ENCODE assay signal across 23 mouse cellular contexts in the genomic region with DNA sequence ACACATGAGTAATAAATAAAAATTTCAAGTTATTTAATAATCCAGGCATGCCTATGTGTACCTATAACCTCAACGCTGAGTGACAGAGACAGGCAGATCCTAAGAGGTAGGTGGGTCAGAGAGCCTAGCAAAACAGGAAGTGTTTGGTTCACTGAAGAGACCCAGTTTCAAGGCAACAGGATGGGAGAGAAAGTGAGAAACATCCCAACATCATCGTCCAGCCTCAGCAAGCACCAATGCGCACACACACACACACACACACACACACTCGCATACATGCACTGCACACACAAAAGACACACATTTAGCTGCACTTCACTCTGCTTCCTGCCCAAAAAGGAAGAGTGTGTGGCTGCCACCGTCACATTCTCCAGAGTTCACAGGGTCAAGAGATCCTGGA. TPM values are rescaled to one million over a fixed set of nuclear protein-coding genes. Genes with fewer than 3 reads are reported as not detected.
DNase-seq lines count a peak whose midpoint lies in the region; ATAC-seq and TF ChIP-seq lines count a peak whose summit lies in the region.
"Had no signal": no experiment of that assay in that cellular context is flagged by ENCODE, and none has a peak within 500 bp of the region (broad histone marks: within the 10 kb centered on the region; RNA-seq: fewer than 3 reads in every experiment).

No protein-coding gene starts in this region.

- peak overlapping the region; percentile 14; the same call in 1 of the 2 replicates for H3K27ac ChIP-seq in thymus, adult 2 months (ENCODE audit: control insufficient read depth, insufficient read depth, low read length)
- H3K27ac ChIP-seq in liver, embryonic 12.5 days = no peak overlapping the region
- H3K27ac ChIP-seq: forebrain, embryonic 12.5 days; heart, embryonic 10.5 days; intestine, embryonic 15.5 days; limb, embryonic 12.5 days; liver, embryonic 13.5 days had no signal

- TF ChIP-seq POLR2A in thymus, adult 2 months (IDR thresholded peaks at IDR 0.05; ENCODE audit: control insufficient read depth, extremely low read depth, insufficient read depth, low read length, poor library complexity) = no peak

- no peaks in the 10 kb centered on the region for H3K27me3 ChIP-seq in thymus, adult 2 months (ENCODE audit: control insufficient read depth, insufficient read depth, low read length)
- no peaks in the 10 kb centered on the region for H3K27me3 ChIP-seq in liver, embryonic 12.5 days (replicated peaks)
- H3K27me3 ChIP-seq: forebrain, embryonic 12.5 days; intestine, embryonic 15.5 days; limb, embryonic 12.5 days; liver, embryonic 13.5 days had no signal

- DNase-seq in thymus, adult 2 months = peak; percentile 13
- no peak for DNase-seq in thymus, adult 18-20 months
- DNase-seq in cerebellum, postnatal 4 days (ENCODE audit: low spot score in 2 of 2) = no peak
- no peak for DNase-seq in left cerebral cortex, postnatal 36 days (ENCODE audit: low spot score in 2 of 2)
- DNase-seq: adrenal gland, postnatal 10 days; cerebellum, postnatal 25 days; gastrocnemius, postnatal 14 days; heart, postnatal 10 days; kidney, adult 9 months; kidney, postnatal 4 days; layer of hippocampus, adult 9-11 months; liver, embryonic 13.5 days; lung, embryonic 14.5 days; lung, postnatal 36 days; right cerebral cortex, postnatal 4 days had no signal

- WGBS in thymus, adult 2 months = 18% methylated on average over 5 of the region's 5 CpGs
- WGBS in liver, embryonic 12.5 days (ENCODE audit: insufficient replicate concordance) = 41% methylated on average over 5 of the region's 5 CpGs

- peaks cover 19% of the 10 kb centered on the region for H3K4me1 ChIP-seq in thymus, adult 2 months (replicated peaks; ENCODE audit: control insufficient read depth, insufficient read depth, low read length)
- H3K4me1 ChIP-seq in liver, embryonic 12.5 days = peaks cover 22% of the 10 kb centered on the region
- H3K4me1 ChIP-seq: forebrain, embryonic 12.5 days; intestine, embryonic 15.5 days had no signal

- no peak overlapping the region for H3K4me2 ChIP-seq in liver, embryonic 12.5 days
- H3K4me2 ChIP-seq: forebrain, embryonic 12.5 days; intestine, embryonic 15.5 days; limb, embryonic 12.5 days; liver, embryonic 13.5 days; lung, embryonic 14.5 days; midbrain, embryonic 11.5 days had no signal

- H3K9ac ChIP-seq in liver, embryonic 12.5 days = no peak overlapping the region
- H3K9ac ChIP-seq: forebrain, embryonic 12.5 days; intestine, embryonic 15.5 days; limb, embryonic 12.5 days; liver, embryonic 13.5 days; lung, embryonic 14.5 days had no signal

- TF ChIP-seq CTCF in thymus, adult 2 months (IDR thresholded peaks at IDR 0.05; ENCODE audit: borderline replicate concordance, control insufficient read depth, extremely low read depth, insufficient read depth, low read length, poor library complexity) = no peak

- intact Hi-C loops in left cerebral cortex, postnatal 36 days (cut with DNase I) = no loop called here

- peak; percentile 45 for ATAC-seq in granulocyte monocyte progenitor cell, adult 5-6 weeks (replicated peaks; ENCODE audit: poor library complexity, severe bottlenecking)
- ATAC-seq in neutrophil, adult 5-6 weeks (ENCODE audit: extremely low read depth, insufficient number of reproducible peaks, low FRiP score, poor library complexity, severe bottlenecking) = peak; percentile 41; the same call in 1 of the 2 replicates
- ATAC-seq in liver, embryonic 12.5 days = no peak
- ATAC-seq: intestine, embryonic 15.5 days had no signal

- H3K9me3 ChIP-seq in liver, embryonic 12.5 days (replicated peaks) = no peaks in the 10 kb centered on the region
- H3K9me3 ChIP-seq: forebrain, embryonic 12.5 days; heart, embryonic 10.5 days; intestine, embryonic 15.5 days; limb, embryonic 12.5 days; liver, embryonic 13.5 days had no signal

- no peaks in the 10 kb centered on the region for H3K36me3 ChIP-seq in thymus, adult 2 months (ENCODE audit: control insufficient read depth, insufficient read depth, low read length)
- no peaks in the 10 kb centered on the region for H3K36me3 ChIP-seq in liver, embryonic 12.5 days
- H3K36me3 ChIP-seq: forebrain, embryonic 12.5 days; intestine, embryonic 15.5 days; liver, embryonic 13.5 days had no signal

- peak overlapping the region; percentile 1; the same call in 1 of the 2 replicates for H3K4me3 ChIP-seq in thymus, adult 2 months (ENCODE audit: control insufficient read depth, insufficient read depth, low read length)
- no peak overlapping the region for H3K4me3 ChIP-seq in liver, embryonic 12.5 days
- H3K4me3 ChIP-seq: forebrain, embryonic 12.5 days; heart, embryonic 10.5 days; intestine, embryonic 15.5 days; limb, embryonic 12.5 days; liver, embryonic 13.5 days had no signal

RNA-seq across cellular contexts. Expression of a gene that starts 27.7 kb away (rescaled TPM):
- polyA plus RNA-seq in thymus, adult 2 months (2012; rRNA removed) = 25.7 and 30.3 TPM in 2 replicates
- 23.3 and 28.4 TPM in 2 replicates for total RNA-seq in granulocyte monocyte progenitor cell, adult 5-6 weeks (2014; fragmentation: Nextera tagmentation)
- total RNA-seq in granulocyte monocyte progenitor cell, adult 5-6 weeks (2017) = 26.6 TPM in 2 replicates
- total RNA-seq in neutrophil, adult 5-6 weeks (2017) = 84.1 TPM in 2 replicates
- total RNA-seq in left cerebral cortex, postnatal 36 days (2021) = 10 to 100 TPM; 61.6 to 61.7 TPM
- 14.9 and 15.3 TPM in 2 replicates for polyA plus RNA-seq in liver, embryonic 12.5 days (2016; fragmentation: Nextera tagmentation; extraction: Ambion mirVana)
